Mouse (Mus musculus) CH12F3 (cell line): ENCODE measurements around the gene Egfr.

Experiments used
- in situ Hi-C: fragments of 300-500 bp; cut with MboI; formaldehyde crosslinking; loops from 2 replicates; pipeline ENCODE4 v1.14.3; 2020; ENCODE audit warnings: low sequenced_read_pairs

The Egfr gene

DNA sequence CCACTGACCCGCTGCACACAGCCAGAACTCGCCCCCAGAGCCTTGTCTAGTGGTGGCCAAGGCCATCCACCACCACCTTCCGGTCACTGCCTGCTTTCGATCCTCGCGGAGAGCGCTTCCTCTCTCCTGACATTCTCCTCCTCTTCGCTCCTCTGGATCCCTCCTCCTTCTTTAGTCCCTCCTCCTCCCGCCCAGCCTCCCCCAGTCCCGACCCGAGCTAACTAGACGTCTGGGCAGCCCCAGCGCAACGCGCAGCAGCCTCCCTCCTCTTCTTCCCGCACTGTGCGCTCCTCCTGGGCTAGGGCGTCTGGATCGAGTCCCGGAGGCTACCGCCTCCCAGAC is at the start of gene Egfr:
Egfr (plus strand) TSS at position 197 of the 342 bp plus-strand sequence.
- in situ Hi-C loops: no loop called here

DNA sequence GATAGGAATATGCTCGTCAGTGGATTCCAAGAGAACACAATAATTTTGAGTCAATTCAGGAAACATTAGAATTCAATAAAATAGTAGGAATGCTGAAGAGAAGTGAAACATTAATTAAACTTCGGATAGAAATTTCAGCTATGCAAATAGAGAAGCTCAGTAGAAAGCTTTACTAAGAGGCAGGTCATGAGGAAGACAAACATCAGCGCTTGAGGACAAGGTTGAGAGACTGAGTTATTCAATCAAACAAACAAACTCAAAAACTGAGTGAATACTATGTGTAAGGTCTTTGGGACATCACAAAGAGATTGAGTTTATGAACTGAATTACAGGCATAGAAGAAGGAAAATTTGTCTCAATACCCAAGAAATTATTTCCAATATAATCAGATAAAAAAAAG is 48.8 kb upstream of the Egfr start:
- in situ Hi-C loops: no loop called here

DNA sequence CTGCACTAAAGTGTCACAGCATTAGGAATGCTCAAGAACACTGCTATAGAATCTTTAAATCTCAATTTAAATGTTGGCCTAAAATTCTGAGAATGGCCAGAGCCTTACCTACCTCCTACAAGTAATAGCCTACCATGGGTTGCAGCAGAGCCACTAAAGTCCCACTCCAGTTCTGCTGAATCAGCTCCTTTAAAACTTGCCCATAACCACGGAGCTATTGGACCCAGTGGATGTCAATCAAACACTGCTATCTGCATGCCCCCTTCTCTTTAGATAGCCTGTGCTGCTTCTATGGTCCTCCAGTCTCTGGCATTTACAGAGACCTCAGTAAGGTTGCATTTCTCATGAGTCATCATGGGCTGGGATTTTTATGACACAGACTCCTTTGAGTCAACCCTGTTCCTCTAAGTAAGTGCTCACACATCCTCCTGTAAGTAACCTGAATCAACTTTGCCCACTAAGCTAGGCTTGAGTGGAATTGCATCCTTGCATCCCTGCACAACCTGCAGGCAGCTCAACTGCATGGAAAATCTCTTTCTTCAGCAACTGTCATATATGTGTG is 16.8 kb upstream of the Egfr start:
- in situ Hi-C loops: no loop called here

DNA sequence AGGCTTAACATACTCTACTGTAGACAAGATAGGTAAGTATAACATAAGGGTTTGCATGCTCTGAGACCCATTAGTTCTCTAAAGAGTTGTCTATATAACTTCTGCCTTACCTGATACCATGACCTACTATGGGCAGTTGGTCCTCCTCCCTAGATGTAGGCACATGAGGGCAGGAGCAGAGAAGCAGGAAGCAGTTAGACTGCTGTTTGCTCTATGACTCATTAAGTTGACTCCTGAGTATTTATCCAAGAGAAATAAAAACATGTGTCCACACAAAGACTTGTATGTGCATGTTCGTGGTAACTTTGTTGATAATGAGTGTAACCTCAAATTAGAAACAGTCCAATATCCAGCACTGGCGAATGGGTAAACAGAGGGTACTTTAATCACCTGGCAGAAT is 14.7 kb upstream of the Egfr start:
- in situ Hi-C loops: no loop called here

DNA sequence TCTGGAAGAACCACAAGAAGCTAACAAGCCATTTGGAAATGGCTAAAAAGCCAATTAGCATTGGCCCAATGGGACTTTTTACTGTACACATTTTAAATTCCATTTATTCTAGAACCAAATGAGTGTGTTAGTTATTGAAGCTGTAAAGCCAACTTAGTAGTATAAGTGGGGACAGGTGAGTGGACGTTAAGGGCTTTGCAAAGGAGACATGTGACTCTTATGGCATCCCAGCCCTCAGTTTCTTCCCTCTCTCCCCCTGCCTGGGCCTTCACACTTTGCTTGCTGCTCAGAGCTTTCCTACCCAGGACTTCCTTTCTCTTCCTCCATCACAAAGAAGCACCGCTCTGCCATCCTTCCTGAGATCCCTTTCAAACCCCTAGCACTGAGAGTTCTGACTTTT is 13.3 kb upstream of the Egfr start:
- in situ Hi-C loops: no loop called here

DNA sequence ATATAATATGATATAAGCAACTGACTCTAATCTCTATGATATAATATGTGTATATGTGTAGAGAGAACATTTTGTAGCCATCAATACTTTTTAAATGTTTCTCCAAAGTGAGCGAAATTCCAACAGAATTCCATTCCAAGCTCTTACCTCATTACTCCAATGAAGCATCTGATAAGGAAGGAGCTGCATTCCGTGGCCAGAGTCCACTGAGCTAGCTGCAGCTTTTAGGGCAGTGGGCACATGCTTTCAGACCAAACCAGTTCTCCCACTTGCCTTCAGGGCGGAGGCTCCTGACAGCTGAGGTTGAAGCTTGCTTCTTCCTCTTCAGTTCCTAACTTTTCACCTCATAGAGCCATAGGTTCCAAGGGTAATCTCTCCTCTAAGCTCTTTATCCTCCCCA is 12.8 kb upstream of the Egfr start:
- in situ Hi-C loops: no loop called here

DNA sequence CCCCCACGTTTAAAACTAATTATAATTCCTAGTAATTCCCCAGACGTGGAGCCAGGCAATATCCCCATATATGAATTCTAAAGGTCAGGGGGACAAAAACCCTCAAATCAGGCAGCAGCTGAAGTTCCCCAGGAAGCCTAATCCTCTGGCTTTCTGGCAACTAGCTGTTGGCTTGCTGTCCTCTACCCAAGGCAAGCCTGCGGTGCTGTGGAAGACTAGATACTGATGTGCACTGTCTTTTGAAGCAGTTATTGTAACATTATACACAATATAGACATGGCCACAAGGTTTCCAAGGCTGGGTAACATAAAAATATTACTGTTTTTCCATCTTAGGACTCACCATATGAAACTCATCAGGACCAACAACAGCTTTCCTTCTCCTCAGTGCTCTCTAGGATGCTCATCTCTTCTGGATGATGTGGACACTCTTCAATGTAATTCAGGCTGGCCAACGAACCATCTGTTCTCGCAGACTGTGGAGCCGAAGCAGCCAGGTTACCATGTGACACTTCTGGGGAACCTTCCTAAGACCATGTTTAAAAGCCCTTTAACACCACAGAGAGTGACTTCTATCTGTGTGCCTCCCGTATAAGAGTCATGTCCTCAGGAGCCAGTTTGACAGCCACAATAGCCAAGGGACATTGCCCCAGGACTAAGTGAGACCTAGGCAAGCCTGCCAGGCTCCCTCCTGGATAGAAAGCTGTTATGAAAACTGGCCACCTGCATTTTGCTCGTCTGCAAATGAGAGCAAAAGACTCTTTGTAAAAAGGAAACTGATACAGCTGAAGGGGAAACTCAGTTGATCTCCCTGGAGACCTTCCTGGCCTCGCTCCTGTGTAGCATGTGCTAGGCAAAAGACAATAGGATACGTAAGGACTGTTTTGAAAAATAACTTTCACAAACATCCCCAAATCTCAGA is 11.1 kb upstream of the Egfr start:
- in situ Hi-C loops: no loop called here

DNA sequence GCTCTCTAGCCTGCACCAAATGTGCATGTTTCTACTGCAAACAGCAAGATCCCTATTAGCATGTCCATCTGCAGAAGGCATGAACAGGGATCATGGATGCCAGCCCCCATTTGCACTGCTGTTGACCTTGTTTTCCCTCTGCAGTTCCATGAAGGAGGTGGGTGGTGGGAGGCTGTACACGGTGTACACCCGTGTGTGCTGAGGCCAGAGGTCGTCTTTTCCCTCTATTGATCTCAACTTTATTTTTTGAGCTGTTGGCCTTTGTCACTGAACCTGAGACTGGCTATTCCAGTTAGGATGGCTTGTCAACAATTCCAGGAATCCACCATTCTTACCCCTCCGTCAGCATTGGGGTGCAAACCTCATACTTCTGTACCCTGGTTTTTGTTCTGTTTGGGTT is 9.8 kb upstream of the Egfr start:
- in situ Hi-C loops: no loop called here

DNA sequence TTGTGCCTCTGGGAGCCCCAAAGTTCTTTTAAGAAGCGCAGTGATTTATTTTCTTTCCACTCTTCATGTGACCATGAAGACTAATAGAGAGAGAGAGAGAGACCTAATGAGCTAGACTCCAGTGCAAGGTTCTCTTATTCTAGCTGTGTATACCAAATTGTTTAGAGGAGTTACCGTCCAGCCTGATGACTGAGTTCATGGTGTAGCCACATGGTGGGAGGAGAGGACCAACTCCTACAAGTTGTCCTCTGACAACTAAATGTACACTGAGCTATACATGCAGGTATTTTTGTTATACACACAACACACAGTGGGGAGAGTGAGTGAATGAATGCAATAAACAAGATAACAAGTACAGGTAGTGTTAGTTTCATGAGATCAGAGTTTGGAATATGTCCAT is 9.2 kb upstream of the Egfr start:
- in situ Hi-C loops: no loop called here

DNA sequence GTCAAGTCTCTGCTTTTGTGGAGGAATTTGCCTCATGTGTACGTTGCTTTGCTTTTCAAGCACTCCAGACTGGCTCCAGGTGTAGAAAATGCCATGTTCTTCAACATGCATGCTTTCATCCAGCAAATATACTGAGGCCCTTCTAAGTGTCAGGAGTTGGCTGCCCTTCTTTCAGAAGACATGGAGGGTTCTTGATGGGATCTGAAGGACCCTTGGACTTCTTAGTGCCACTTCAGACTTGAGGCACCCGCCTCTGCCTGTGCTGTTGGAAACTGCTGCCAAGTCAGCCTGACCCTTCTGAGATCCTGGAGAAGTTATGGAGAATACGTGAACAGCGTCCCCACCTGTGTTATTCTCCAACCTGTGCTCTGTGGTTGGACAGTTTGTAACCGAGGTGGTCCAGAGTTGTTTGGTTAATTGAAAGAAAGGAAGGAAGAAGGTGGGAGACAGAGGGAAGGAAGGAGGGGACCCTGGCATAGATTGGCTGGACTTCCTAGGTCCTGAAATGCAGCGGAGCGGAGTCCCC is 483 bp upstream of the Egfr start:
- in situ Hi-C loops: no loop called here

DNA sequence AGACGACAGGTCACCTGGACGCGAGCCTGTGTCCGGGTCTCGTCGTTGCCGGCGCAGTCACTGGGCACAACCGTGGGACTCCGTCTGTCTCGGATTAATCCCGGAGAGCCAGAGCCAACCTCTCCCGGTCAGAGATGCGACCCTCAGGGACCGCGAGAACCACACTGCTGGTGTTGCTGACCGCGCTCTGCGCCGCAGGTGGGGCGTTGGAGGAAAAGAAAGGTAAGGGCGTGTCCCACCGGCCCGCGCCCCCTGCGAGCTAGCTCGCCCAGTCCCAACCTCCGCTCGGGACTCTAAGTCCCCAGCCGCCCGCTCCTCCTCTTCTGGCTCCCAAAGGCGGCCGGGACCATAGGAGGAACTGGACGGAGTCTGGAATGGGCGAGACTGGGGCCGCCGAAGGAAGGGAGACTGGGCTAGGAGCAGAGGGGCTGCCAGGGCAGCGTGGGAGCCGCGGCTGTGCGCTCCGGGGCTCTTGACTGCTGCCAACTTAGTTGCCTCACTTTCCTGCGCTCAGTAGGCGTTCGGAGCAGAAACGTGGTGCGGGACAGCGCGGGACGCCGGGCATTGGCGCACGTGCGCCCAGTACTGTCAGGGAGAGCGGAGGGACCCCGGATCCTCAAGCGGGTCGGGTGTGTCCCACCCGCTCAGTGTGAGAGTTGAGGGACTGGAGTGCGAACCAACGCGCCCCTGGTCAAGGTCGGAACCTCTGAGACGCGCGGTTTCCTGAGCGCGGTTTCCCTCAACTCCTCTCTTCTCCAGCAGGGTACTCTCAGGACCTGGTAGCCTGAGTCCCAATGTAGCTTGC is 548 bp downstream of the Egfr start:
- in situ Hi-C loops: no loop called here

DNA sequence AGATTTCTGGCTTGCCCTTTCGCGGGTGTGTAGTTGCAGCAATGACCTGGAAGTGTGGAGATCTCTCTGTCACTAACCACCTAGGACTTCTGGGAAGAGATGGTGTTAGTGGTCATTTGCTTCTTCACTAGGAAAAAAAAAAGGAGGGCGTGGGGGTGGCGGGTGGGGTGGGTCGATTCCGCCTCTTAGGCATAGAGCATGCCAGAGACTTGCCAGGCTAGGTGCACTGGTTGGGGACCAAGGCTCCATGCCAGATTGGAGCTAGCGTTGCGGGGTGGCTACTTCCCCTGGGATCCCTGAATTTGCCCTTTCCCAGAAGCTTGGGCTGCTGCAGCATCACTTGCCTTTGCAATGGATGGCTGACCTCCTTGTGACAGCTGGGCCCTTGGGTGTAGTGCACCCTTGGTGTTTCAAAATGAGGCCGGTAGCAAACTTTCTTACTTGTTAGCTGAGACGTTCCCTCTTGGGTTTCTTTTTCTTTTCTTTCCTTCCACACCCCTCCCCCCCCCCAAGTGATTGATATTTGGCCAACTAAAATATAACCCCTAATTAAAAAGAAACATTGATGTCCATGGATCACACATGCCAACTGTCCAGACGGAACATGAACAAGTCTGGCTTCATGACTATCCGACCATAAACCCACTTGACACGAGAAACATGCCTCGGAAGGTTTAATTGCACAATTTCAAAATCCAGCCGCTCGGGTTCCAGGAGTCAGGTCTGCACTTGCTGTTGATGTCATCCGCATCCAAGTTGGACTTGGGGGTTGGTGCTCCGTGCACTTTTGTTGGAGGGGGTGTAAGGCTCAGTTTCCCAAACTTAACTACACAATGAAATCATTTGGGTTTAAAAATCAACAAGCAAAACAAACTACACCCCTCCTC is 1.4 kb downstream of the Egfr start:
- in situ Hi-C loops: no loop called here

DNA sequence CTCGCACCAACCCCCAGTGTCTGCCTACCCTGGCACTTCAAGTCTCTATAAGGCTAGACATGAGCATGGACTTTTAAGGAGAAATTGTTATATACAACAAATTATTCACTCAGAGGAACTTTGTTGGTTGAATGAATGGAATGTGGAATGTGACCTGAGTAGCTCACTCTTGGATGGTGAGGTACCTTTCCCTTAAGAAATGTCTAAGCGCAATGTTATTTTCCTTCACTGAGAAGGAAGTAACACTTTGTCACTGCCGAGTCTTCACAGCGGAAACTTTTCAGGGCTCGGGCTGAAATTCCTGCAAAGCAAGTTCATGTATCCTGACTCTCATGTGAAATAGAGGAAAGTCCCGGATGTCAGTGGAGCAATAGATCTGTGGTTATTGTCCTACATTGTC is 7.9 kb downstream of the Egfr start:
- in situ Hi-C loops: no loop called here

DNA sequence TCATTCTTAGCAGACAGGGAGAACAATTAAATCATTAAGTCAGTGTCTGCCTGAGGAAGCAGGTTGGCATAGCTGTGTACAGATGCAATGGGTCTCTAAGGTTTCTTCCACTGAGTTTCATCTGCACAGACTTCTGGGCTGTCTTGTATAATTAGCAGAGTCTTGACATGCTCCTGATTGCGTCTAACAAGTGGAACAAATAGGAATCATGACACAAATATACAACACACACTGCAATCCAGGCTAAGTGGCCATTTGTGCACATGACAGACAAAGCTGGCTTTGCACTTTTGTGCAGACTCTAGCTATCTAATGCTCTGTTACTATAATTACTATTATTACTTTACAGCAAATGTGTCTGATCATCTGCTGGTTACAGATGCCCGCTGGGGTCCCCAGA is 9.2 kb downstream of the Egfr start:
- in situ Hi-C loops: no loop called here

DNA sequence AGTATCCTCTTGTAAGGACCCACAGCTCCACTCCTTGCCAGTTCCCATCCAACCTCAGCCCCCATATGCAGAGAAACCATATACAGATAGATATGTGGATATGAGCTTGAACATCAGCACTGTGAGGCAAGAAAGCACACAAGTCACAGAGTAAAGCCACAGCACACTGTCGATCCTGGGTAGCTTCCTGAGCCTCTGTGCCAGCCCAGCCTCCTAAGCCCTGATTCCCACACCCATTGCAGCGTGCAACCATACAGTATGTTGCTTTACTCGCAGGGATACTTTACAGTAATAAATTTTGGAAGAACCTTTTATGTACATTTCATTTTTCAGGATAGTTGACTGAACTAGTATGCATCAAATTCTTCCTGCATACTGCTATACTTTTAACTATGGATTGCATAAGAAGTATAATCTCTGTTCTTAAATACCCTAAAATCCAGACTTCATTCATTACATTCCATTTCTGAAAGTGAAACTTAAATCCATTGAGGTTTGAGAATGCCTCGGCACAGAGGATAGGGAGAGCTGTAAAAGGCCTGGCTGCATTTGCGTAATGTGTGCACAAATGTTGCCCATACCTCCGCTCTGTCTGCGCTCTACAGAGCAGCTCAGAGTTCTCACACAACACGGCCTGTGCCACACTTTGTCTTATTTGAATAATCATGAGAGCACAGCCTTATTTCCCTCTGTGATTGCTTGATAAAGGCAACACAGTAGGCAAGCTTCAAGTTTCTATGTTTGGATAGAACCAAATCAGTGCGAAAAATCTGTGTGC is 14.2 kb downstream of the Egfr start:
- in situ Hi-C loops: no loop called here

DNA sequence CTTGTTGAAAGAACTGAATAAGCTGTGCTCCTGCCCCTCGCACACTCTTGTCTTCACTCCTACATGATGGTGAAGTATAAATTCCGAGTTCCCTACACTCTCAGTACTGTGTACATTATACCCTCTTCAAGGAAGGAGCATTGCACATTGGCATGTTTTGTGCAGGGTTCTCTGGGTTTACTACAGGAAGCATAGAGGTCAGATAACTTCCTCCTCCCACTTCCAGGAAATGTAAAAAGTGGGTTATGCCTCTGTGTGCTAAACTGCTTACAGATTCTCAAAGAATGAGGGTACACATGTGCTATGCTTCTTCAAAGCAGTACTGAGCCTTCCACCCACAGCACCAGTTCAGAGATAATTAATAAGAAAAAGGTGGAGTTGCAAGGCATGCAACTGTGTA is 16.0 kb downstream of the Egfr start:
- in situ Hi-C loops: no loop called here

DNA sequence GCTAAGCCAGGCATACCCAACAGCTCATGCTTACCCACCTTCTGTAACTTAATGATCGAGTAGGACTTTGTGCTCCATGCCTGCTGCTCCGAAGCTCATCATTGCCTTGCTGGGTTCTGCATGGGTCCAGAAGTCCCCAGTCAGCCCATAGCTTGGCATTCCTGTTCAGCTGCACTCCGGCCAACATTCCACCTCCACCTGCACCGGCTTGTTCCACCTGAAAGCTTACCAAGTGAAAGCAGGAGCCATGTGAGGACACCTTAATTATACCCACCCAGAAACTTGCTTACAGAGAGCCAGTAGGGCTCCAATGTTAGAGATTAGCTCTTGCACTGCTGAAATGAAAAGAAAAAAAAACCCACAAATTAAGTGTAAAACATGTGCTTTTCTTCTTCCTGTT is 17.3 kb downstream of the Egfr start:
- in situ Hi-C loops: no loop called here

DNA sequence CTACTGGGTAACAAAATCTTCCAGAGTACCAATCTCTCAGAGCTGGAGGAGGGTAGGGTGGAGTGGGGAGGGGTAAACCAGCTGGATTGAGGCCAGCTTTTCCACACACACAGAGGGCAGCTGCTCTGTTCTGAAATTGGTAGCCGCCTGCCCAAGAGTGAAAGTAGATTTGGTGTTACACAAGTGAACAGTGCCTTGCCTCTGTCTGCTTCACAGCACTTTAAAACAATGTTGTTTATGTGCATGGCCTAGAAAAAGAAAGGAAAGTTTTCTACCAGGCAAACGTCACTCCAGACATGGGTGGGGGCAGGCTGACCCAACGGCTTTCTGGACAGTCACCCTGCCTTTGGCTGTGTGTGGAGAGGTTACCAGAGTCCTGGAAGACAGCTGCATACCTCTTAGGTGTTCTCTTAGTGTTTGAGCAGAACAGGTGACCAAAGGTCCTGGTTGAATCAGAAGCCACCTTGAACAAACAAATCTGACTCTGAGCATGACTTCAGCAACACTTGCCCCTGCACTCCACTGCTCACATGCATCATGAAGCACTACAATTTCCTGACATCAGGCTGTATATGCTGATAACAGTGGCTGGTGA is 17.8 kb downstream of the Egfr start:
- in situ Hi-C loops: no loop called here

DNA sequence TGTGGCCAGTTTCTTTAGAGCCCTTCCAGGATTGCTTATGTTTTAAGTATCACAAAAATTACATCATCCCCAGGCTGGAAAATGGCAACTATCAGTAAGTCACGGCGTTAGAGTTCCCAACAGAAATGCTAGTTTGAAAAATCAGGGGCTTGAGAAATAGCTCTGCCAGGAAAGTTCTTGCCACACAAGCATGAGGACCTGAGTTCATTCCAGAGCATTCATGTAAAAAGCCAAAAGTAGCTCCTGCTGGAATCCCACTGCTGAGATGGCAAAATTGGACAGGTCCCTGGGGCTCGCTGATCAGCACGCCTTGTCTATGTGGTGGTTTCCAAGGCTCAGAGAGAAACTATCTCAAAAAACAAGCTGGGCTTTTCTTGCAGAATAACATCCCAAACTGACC is 19.0 kb downstream of the Egfr start:
- in situ Hi-C loops: no loop called here

DNA sequence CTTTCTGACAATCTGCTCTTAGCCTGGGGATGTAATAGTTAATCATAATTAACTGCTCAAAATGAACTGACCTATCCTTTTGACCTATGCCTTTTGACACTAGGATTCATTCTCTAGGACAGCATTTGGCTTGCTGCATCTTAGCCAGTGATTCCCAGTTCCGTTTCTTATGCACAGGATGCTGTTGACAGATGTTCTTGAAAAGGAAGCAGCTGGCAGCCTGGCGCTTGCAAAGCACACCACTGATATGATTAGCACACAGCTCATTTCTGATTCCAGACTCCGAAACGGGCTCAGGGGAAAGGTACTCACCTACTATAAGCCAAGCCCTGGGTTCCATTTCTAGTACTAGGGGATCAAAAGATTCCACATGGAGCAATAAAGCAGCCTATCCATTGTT is 20.7 kb downstream of the Egfr start:
- in situ Hi-C loops: no loop called here
